Mouse (Mus musculus): Measurements from ENCODE around the gene Cct8.
"Not testable (repeated sequence)": the region's sequence is repeated elsewhere in the genome, so short reads cannot be mapped to it uniquely, and the experiment has no call there.

The Cct8 gene

DNA sequence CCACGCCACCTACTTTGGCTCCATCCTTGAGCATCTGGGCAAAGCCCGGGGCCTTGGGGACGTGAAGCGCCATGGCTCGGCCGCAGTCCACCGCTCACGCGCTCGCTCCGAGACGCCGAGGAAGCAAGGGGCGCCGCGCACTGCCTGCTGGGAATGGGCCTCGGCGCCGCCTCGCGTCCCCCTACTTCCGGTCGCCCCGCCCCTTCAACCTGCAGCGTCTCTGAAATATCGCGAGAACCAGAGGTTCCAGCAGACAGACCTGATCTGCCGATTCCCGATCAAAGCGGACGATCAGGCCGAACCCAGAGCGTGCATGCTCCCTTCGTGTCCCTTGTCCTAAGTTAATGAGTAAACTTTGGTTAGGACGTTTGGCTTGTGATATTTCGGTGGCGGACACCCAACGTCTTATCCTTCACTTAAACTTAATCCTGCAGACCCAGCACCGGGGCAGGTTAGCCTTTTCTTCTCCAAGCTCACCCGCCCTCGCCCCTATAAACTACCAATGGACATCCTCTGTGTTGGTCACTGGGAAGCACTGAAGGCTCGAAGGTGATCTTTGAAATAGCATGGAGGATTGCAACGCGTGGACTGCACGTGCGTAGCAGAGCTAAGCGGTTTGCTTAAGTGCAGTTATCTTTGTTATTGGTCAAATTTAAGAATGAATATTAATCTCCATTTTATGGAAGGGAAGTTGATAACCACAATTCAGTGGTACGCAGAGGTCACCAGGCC, at the start of gene Cct8:
Gene Cct8 (minus strand): TSS at position 158 of the 732 bp plus-strand sequence.
- peak; percentile 91 to 94 for DNase-seq (ENCODE audit: low spot score in 2 of 2)

DNA sequence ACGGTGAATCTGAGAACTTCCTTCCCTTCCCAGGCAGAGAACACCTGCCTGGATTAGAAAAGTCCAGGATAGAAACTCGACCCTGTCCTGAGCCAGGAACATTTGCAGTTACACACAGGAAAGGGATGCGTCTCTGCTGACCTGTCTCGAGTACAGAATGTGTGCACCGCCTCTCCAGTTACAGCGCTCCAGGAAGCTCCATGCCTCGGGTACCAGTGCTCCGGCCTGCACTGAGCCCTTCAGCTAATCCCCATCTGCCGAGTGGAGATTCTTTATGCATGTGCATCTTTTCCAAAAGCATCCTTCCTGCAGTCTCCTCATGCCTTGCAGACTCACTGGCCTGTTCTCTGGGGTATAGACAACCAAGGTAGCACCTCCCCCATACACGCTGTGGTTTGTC, 33.1 kb upstream of the Cct8 start:
- DNase-seq (ENCODE audit: low spot score in 2 of 2) = no peak

DNA sequence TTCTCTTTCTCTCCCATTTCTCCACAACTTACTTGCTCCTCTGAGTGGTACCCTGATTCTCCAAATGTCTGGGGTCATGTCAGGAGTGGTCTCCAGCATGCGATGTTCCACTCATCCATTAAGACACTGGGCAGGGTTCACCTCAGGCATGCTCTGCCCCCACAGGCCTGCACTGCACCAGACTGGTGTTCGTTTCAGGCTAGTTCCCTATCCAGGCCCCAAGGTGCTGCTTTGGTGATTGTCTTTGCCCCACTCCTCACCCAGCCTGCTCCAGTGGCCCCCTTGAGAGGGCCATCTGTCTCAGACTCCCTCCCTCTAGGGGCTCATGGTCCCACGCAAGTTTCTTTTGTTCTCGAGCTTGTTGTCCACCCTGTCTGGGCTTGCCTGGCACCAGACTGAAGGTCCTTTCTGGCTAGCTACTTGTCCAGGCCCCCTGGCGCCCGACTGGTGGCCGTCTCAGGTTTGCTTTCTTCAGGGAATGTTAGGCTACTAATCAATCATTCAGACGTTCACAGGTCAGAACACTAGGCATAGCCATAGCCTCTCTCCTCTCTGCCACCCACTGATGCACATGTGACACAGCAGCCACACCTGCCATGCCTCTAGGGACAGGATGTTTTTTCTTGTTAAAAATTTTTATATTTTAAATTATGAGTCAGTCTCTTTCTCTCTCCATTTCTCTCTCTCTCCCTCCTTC, 32.0 kb upstream of the Cct8 start:
- no peak for DNase-seq (ENCODE audit: low spot score in 2 of 2)

DNA sequence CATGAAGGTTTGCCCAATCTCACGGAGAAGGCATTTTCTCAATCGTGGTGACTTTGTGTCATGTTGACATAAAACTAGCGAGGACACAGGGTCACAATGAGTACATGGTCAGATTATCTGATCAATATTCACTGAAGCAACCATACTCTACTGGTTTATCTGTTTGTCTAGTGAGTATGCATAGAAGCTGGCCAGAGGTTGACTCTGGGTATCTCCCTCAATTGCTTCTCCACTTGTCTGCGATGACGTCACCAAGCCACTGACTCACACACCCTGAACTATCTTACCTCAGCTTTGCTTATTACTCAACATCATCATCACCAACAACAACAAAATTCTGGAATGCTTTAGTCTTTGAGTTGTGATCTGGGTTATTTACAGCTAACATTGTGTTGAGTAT, 28.6 kb upstream of the Cct8 start:
- no peak for DNase-seq (ENCODE audit: low spot score in 2 of 2)

DNA sequence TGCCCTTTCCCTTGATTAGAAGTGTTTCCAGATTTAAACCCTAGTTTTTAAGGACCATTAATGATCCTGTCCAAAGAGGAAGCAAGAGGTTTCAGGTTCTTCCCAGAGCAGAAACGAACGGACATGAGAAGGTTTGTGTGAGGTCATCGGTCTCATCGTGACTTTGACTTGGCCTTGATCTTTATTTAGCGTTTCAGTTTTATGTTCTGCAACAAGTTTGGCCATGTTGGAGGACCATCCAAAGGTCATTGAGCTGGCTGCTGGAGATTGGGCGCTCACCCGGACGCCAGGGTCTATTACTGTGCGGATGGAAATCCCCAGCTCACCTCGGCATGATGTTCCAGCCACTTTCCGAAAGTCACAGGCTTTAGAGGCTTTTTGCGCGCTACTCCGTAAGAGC, 16.7 kb upstream of the Cct8 start:
- no peak for DNase-seq (ENCODE audit: low spot score in 2 of 2)

DNA sequence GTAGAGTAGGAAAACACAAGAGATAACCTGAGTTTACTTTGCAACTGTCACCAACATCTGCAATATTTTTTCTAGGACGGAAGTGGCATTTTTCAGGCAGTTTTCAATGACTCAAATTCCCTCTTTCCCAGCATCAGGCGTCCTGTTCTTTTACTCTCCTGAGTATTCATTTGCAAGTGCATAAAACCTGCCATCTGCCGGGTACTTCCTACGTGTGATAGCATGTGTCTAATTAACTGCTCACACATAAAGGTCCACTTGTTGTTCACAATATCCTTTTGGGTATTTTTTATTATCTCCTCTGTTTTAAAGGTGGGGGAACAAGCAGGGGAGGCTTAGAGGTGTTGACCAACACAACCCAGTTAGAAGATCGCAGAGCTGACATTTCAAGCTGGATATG, 16.0 kb upstream of the Cct8 start:
- DNase-seq (ENCODE audit: low spot score in 2 of 2) = no peak

DNA sequence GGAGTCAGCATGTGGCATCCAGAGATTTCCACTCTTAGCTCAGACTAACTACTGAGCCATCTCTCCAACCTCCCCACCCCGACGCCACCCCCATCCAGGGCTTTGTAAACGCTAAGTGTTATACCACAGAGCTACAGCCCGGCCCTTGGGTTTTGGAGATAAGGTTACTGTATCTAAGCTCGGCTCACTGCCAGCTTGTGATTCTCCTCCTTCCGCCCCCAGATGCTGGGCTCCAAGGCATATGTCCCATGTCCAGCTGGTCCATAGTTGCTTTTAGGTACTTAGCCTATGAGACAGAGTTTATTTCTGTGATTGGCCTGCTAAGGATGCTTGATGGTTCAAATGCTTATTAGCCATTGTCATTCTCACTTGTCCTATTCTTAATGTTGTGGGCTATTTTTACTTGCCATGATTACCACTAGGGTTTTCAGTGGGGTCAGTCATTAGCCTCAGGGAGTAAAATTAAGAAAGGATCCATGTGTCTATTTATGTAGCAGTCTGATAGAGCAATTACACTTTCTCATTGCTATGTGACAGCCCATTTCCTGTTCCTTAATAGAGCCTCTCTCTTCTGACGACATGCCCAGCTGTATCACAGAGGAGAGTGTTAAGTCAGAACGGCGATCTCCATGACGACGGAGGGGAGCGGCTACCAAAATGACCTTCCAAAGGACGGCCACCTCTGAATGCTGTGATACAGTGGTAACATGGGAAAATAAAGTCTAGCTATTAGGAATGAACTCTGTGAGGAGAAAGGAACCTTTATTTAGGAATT, 5.8 kb upstream of the Cct8 start:
- no peak for DNase-seq (ENCODE audit: low spot score in 2 of 2)

DNA sequence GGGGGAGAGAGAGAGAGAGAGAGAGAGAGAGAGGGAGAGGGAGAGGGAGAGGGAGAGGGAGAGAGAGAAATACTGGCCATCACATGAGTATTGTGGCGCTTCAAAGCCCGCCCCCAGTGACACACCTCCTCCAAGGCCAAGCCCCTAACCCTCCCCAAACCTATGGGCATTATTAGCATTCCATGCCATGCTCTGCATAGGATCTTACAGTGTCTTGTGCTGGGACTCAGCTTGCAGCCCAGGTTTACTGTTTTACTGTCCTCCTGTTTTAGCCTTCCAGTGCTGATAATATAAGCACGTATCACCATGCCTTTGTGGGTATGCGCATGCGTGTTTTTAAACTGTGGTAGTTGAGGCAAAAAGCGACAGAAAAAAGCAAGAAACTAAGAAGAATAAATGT, 3.9 kb upstream of the Cct8 start:
- no peak for DNase-seq (ENCODE audit: low spot score in 2 of 2)

DNA sequence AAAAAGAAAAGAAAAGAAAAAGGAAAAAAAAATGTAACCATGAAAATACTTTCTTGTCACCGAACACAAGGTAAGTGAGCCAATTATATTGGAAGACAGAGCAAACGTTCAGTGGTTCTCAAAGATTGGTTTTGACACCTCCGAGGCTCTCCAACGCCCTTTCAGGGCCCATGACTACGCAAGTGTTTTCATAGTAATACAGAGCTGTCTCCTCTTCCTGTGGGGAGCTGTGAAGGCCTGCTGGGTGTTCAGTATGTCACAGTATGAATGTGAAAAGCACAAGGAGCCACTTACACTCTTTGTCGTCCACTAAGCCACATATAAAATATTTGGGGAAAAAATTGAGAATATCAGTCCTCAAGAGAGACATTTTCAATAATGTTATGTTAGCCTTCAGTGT, 1.5 kb upstream of the Cct8 start:
- no peak for DNase-seq (ENCODE audit: low spot score in 2 of 2)

DNA sequence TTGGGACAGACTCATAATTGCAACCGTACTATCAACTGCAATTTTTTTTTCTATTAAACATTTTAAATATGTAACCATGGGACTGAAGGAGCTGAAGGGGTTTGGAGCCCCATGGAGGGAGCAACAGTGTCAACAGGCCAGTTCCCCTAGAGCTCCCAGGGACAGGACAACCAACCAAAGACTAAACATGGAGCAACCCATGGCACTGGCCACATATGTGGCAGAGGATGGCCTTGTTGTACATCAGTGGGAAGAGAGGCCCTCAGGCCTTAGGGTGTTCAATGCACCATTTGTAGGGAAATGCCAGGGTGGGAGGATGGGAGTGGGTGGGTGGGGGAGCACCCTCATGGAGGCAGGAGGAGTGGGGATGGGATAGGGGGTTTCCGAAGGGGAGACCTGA, 1.1 kb upstream of the Cct8 start:
- DNase-seq (ENCODE audit: low spot score in 2 of 2) = no peak

DNA sequence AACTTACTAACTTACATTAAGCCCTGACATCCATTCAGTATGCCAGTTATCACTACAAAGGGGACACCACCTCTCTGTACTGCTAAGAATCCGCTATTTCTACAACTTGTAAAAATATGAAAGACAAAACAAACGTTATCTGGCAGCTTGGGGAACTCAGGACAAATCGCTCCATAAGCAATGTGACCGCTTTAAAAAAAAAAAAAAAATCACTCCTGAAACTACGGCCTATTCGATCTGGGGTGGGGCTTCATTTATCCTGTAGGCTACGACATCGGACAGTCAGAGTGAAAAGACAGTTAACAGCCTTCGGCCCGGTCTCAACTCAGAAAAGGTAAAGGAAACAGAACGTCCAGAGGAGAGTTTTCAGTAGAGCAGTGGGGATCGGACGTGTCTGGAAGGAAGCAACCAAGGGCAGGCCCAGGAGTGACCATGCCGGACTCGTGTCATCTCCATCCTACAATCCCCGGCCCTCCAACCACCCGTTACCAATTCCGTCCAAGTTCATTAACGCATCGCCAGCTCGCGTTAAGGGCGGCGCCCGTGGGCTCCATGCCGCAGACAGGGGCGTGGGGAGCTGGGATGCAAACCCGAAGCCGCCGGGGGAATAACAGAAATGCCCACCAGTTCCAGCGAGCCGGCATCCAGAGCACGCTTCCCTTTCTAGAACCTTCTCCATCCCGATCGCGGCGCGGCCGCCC, 568 bp downstream of the Cct8 start:
- DNase-seq (ENCODE audit: low spot score in 2 of 2) = peak in 1 of 2 experiments; percentile 30

DNA sequence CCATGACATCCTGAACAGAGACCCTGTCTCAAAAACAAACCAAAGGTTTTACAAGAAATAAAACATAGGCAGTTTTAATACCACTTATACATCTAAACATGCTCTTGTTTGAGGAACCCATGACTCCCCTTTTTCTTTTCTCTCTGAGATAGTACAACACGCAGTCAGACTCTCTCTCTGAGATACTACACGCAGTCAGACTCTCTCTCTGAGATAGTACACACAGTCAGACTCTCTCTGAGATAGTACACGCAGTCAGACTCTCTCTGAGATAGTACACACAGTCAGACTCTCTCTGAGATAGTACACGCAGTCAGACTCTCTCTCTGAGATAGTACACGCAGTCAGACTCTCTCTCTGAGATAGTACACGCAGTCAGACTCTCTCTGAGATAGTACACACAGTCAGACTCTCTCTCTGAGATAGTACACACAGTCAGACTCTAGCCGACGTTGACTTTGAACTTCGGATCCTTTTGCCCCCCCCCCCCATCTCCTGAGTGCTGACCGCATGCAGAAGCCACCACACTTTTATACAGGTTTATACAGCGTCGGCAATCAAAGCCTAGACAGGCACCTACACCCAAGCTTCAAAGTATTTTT, 3.4 kb downstream of the Cct8 start:
- not testable (repeated sequence) for DNase-seq (ENCODE audit: low spot score in 2 of 2)

DNA sequence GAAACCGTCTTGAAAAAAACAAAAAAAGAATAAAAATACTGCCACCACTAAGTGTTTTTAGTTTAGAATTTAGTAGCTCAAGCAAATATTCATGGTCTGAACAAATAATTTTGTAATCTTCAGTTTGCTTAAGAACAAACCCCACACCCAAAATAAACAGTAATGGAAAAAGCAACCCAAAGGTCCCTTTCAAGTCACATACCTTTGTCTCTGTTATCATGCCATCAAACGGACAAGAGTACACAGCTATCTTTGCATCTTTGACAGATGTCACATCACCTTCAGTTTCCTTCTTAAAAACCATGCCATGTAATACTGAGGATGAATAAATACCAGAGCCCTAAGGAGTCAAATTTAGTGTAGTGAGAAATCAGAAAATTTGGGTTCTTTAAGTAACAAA, 7.1 kb downstream of the Cct8 start:
- no peak for DNase-seq (ENCODE audit: low spot score in 2 of 2)

DNA sequence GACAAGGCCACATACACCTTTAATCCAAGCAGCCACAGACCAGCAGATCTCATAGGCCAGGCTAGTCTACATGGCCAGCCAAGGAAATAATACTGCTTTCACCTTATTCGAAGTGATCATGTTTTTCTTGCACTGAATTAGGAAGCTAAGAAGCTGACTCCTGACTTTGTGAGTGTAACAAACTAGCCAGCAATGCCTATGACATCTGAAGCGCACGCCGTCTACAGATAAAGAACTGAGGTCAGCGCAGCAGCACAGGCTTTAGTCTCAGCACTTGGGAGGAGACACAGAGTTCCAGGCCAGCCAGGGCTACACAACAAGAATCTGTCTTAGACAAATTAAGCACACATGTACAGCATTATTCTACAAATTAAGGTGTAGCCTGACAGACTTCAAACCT, 8.9 kb downstream of the Cct8 start:
- DNase-seq (ENCODE audit: low spot score in 2 of 2) = no peak

DNA sequence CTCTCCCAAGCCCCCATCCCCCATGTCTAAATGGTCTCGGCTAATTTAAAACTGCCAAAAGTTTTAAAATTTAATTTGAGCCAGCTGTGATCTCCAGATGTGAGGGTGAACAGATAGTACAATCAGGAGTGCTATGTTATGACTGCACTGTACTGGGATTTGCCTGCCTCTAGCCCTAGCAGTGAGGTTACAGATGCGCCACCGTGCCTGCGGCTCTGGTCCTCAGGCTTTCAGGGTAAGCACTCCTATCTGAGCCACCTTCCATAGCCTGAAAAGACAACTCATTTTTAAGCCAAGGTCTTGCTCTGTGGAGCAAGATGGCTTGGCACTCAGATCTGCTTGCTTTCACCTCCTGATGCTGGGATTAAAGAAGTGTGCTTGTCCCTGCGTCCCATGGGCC, 11.3 kb downstream of the Cct8 start:
- DNase-seq (ENCODE audit: low spot score in 2 of 2) = no peak

DNA sequence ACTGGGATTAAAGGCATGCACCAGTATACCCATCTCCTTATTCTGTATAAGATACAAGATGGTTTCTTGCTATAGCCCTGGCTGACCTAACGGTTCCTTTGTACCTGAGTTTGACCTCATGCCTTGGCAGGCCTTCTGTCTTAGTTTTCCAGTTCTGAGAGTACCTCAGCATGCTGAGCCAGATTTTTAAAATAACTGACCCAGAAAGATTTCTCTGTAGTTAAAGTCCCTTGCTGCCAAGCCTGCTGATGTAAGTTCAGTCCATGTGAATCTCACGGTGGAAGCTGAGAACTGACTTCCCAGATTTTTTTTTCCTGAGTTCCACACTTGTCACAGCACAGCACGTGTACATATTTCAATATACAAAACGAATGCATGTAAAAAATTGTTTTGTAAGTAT, 25.1 kb downstream of the Cct8 start:
- no peak for DNase-seq (ENCODE audit: low spot score in 2 of 2)

DNA sequence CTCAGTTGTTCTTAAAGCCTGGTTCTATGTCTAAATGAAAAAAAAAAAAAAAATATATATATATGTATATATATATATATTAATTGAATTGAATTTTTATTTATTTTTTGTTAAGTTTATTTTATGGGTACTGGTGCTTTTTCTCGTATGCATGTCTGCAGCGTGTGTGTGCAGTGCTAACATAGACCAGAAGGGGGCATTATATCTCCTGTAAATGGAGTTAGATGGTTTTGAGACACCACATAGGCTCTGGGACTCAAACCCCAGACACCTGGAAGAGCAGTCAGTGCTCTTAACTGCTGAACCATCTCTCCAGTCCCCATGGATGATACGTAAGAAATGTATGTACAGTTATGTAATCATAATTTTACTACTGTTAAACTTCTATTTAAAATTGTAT, 36.9 kb downstream of the Cct8 start:
- DNase-seq (ENCODE audit: low spot score in 2 of 2) = no peak

DNA sequence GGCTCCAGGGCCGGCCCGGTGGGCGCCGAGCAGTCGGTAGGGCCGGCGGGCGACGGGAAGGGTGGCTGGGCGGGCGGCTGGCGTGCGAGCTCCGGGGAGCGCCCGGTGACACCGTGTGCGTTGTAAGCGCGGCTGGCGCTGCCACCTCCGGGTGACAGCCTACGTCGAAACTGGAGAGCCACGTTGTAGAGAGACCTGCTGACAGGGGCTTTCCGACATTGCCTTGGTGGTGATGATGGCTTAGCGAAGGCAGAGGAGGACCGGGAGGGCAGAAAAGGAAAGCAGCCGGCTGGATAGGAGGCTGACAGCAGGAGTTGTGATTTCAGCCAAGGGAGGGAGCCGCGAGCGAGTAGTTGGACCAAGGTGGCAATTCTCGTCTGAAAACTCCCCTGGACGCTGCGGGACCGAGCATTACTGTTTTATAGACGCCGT, 40.5 kb downstream of the Cct8 start:
- no peak for DNase-seq (ENCODE audit: low spot score in 2 of 2)

DNA sequence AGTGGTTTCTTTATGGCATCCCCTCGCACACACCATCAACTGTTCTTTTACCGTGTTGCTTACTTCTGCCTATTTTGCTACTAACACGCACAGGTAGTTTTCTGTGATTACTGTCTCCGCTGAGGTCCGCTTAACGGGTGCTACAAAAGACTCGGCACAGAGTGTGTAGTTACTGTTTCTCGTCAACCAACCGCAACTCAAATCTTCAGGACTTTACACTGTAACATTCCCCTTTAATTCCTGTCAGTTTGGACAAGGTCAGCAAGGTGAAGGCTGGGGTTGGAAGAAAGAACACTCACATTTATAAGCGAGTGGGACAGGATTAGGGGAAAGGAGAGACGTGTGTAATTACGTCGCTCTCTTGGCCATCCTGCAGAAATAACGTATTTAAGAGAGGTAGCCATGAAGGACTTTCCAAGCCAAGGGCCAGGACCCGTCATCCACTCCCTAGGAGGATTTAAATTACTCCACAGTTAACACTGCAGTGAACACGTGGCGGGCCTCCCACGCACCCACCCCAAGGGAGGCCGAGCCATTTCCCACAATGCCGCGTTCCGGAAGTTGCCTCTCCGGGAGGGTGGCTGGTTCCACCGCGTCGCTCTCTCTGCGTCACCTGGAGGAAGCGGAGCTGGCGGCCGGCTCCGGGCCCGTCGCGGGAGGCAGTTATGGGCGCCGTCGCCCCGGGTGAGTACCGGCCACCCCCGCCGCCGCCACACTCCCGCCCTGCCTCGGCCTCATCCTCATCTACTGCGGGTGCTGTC, 41.1 kb downstream of the Cct8 start, which contains the start of gene Usp16:
Gene Usp16 (plus strand): TSS at position 285 of the 761 bp plus-strand sequence.
- DNase-seq (ENCODE audit: low spot score in 2 of 2) = peak; percentile 76 to 82

DNA sequence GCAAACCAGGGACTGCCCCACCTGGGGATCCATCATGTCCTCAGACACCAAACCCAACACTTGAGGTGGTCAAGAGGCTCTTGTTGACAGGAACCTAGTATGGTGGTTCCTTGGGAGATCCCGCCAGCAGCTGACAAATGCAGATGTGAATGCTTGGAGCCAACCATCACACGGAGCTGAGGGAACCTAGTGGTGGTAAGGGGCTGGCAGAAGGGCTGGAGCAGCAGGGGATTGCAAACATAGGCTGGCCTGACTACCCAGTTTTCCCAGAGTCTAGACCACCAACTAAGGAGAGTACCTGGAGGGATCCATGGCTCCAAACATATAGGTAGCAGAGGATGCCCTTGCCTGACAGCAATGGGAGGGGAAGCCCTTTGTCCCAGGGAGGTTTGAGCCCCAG, 42.4 kb downstream of the Cct8 start:
- no peak for DNase-seq (ENCODE audit: low spot score in 2 of 2)

DNA sequence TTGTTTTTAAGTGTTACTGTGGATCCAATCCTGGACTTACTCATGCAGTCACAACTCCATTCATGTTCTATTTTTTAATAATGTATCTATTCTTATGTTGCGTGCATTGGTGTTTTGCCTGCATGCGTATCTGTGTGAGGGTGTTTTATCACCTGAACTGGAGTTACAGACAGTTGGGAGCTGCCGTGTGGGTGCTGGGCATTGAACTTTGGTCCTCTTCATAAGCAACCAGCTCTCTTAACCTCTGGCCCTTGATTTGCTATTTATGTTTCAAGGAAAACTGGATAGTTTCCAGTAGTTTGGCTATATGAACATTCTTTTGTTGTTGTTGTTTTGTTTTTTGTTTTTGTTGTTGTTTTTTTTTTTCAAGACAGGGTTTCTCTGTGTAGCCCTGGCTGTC, 50.1 kb downstream of the Cct8 start:
- DNase-seq (ENCODE audit: low spot score in 2 of 2) = no peak

All from cerebellum, postnatal 4 days (tissue).